Mouse (Mus musculus): ENCODE results near the gene B3gnt2. TPM values are rescaled to one million over a fixed set of nuclear protein-coding genes. Genes with fewer than 3 reads are reported as not detected.

Gene B3gnt2
- total RNA-seq, 4 experiments from 2014 or later = 55.0 to 101 (median 68.4) TPM

DNA sequence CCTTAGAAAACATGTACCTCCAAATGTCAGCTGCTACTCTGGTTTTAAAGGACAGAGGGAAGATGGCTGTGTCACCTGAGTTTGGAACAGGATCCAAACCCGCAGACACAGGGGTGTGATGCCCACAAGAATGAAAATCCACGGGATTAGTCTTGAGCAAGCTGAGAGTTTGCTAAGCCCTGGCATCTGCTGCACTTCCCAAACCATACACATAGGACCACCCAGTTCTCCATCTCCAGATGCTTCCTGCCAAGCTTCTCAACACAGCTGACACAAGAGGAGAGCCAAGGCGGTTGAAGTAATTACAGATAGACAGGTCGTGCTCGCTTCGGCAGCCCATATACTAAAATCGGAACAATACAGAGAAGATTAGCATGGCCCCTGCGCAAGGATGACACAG, 7.8 kb upstream of the B3gnt2 start:
- no peak for DNase-seq

DNA sequence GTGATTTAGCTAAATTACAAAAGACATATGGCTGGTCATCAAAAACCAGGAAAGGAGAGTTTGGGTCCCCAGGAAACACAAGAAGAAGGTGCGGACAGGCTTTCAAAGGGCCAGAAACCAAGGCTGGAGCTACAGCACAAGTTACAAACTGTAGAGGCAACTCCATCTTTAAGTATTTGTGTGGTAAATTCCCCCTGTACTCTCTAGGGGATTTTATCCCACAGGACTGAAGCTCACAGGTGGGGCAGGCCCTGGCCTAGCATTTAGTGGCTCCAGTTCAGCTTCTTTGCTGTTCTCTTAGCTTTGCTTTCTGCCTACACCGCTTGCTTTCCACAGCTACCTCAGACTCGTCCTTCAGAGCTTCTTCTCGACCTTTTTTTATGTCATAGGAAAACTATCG, 6.9 kb upstream of the B3gnt2 start:
- DNase-seq = no peak

DNA sequence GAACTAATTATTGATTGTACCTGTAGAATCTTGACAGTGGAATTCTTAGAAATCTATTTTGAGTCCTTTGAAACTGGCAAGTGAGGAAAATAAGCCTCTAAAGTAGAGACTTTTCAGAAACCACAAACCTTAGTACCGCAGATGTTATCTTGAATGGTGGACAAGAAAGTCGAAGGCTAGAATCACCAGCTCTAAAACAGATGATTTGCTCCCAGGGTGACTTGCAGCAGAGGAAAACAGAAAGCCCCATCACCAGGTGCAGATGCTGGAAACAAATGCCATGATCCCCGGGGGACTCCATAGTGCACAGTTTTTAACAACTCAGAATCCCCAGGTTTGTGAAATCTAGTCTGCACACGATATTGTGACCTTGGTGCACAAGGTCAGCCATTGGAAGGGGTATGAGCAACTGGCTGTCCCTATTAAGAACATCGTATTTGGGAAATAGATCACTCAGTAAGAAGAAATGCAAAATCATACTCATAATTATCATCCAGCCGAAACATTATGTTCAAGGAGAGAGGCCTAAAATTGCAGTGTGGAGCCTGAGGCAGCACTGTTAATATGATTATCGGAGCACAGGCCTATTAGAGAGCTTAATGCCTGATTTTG, 5.0 kb upstream of the B3gnt2 start:
- DNase-seq = no peak

DNA sequence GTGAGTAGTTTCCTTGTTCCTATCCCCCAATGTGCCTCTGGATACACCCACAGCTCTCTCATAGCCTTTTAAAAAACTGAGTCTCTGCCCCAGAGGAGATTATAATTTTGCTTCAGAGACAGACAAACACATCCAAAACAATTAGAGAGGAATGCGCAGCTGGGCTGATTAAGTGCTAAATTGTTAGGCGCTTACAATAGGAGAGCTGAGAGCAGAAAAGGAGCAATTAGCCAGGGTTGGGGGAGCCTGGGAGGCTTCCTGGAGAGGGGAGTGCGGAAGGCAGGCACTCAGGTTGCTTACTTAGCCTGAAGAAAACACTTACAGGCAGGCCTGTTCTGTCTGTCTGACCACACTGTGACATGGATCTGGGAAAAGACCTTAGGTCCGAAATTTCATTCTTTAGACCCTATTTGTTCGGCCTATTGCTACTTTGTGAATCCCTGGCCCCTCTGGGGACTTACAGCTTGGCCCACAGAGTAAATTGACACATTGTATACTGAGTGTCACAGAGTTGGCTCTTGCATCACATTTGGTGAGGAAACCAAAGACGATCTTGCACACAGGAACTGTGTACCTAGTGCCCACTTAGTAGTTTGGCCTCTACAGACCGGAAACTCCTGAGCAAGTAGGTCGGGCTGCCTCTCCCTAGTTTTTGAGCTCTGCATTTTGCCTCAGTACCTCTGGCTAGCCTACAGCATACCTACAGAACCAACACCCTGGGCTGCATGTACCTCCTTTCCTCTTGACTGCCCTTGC, 3.7 kb upstream of the B3gnt2 start:
- DNase-seq = no peak

DNA sequence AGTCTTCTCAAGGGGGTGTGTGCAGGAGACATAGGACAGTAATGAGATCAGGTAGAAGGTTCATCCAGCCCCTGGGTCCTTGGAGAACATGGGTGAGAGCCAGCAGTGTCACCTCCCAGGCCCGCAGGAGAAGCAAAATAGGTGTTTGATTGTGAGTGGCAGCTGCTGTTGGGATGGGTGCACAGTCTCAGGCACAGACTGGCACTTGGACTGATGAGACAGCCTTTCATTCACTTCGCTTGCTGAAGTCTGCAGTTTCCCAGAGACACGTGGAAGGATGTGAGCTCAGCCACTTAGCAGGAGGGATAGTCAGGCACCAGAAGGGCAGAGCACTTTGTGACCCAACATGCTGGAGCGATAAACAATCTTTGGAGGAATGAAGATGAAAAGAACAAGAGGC, 2.8 kb upstream of the B3gnt2 start:
- DNase-seq = no peak

DNA sequence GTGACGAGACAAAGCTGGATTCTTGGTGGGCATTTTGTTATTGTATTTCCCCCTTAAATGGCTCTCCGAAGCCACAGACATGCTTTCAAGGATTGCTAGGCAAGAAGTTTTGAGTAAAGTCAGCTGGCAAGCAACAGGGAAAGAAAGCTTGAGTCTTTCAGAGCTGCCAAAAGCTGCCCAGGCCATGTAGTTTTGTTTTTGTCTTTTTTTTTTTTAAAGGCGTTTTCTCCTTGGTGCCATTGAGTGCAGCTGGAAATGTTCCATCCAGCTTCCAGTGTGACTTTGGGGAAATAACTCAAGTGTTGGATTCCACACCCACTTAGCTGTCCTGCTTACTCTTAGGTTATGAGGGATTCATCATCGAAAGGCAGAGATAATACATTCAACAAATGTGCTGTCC, 554 bp upstream of the B3gnt2 start:
- no peak for DNase-seq

DNA sequence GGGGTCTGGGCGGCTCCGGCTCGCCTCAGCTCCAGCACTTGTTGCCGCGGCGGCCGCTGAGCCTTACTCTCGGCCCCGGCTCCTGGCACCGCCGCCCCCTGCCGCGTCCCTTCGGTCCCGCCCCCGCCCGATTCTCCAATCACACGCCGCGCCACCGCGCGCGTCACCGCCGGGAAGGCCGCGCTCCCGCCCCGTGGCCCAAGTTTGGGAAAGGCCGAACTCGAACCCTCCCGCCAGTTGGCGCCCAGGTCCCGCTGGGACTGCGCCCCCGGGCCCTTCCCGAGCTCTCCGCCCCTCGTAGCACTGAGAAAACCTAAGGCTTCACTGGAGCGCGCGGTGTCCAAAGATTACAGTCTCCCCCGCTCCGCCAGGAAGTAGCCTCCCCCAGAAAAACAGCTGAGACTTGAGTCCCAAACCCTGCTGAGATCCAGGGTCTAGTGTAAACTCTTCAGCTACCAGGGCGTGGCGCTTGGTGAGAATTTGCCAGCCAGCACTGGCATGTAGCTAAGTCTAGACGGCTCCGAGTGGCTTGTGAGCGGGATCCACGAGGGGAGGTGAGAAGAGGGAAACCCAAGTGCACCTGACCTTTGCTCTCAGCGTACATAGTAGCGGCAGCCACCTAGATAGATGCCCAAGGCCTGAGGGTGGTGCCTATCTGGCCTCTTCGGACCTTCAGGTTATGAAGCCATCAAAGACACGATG, 977 bp downstream of the B3gnt2 start:
- DNase-seq = peak; percentile 85

DNA sequence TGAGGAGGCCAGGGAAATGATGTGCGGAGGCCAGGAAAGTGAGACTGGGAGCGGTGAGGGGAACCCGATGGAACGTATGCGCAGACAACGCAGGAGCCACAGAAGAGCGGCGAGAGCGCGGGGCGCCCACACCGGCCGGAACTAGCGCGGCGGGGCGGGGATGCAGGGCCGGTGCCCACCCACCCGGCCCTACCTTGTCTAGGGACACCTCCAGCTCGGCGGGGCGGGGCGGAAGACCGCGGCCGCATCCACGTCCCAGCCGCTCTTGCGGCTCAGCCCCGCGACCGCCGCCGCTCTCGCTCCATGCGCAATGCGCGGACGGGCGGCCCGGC, 1.5 kb downstream of the B3gnt2 start:
- no peak for DNase-seq

DNA sequence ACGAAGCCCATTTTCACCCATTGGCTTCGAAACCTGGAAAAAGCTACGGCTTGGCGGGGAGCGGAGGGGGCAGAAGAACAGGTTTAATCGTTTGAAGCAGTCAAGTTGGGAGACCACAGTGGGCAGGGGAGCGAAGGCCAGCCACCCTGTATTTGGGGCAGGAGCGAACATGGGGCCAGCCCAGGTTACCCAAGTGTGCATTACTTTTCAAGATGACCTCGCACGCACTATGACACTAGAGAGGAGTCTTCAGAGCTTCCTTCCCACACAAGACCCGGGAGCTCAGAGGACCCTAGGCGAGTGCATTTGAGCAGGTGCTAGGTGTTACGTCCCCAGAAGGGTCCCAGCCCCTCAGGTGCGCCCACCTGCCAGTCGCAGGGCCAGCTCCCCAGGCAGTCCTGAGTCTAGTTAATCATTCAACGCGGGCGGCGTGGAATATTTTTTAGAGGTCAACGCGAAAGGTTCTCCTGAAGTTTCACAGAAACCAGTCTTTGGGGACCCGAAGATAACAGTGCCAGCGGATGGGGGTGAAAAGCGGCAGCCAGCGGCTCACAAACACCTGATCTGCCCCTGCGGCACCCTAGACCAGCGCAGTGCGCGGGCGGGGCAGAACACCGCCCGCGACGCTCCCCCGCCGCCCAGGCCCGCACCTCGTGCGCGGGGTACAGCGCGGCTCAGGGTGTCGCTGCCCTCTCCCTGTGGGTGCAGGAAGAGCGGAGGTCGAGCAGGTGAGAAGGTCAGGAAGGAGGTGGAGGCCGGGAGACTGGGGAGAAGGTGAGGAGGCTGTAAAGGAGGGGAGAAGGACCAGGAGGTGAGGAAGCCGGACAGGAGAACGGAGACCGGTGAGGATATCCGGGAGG, 2.1 kb downstream of the B3gnt2 start:
- no peak for DNase-seq

DNA sequence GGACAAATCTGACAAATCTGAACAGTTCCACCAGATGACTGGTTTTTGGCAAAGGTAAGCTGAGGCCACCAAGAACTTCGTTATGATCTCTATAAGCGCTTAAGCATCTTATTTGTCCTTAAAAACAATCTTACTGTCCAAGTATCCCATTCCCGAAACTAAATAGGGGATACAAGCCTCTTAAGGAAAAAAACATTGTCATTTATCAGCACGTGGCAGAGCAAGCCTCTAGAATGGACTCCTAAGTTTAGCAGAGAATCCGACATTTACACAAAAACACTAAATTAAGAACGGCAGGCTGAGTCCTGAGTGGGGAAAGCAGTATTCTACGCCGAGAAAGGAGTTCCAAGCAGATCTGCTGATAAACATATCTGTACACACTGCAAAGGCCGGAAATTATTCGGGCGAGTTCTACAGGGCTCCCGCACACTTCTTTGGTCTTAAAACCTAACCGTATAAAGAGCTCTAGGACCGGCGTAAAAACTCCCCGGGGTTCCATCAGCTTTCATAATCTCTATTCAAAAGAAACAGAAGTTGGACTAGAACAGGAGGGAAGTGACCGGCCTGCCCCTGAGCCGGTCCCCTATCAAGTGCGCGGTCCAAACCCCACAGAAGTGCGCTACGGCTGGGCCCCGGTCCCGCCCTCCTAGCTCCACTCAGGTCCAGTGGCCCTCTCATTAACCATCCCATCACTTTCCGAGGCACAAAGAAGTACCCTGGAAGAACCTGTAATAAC, 2.9 kb downstream of the B3gnt2 start:
- no peak for DNase-seq

DNA sequence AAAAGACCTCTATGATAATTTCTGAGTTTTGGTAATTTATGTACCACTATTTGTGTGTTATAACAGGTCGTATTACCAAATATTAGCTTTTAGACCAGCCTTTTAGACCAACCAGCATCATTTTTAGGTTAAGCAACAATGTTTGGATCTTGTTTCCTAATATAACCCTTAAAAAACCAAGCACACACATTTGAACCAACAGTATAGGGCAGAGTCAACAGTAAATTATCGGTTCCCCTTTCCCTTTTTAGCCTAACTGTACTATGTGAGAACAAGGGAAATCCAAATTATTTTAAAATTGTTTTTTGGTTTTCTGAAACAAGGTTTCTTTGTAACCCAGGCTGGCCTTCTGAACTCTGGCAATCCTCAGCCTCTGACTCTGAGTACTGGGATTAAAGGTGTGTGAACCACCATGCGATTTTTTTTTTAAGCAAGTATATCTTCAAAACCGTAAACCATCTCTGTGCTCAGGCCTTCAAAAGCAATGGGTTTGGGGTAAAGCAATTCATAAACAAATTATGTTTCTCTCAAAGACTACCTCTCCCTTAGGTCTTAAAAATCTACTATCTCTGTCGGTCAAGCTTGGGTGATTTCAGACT, 3.6 kb downstream of the B3gnt2 start:
- no peak for DNase-seq

DNA sequence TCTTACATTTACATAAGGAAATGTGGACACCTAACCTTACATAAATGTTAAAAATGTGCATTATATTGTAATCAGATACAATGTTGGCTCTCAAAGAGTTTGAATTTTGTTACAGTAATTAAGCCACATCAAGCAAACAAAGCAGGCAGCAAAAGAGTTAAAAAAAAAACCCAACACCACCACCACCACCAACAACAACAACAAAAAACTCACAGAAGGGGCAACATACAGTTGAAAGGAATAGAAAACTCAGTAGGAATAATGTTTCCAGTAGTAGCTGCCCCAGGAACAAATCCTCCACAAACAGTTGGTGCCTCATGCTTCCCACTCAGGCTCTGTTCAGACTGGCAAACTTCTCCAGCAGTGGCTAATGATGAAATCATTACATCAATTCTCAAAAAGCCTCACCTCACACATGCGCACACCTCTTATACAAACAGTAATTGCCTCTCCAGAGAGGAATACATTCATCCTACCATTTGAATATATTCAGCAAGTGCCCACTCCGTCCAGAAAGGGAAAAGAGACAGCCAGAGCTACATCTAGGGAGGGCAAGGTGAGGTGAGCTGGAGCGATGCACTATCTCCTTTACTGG, 4.3 kb downstream of the B3gnt2 start:
- DNase-seq = no peak

DNA sequence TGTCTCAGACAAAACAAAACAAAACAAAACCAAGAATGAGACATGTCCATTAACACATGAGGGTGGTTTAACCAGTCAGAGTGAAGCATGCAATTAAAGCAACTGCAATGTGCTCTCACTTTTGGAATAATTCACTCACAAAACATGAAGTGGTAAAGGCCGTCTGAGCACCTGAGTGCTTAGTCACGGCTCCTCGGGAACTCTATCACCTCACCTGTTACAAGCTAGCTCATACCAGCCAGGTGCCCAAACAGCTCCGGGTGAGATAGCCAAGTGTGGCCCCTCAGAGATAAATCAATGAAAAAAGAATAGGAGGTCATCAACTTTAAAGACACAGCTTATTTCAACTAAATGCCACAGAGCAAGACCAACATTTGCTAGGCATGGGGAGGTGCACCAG, 6.2 kb downstream of the B3gnt2 start:
- no peak for DNase-seq

DNA sequence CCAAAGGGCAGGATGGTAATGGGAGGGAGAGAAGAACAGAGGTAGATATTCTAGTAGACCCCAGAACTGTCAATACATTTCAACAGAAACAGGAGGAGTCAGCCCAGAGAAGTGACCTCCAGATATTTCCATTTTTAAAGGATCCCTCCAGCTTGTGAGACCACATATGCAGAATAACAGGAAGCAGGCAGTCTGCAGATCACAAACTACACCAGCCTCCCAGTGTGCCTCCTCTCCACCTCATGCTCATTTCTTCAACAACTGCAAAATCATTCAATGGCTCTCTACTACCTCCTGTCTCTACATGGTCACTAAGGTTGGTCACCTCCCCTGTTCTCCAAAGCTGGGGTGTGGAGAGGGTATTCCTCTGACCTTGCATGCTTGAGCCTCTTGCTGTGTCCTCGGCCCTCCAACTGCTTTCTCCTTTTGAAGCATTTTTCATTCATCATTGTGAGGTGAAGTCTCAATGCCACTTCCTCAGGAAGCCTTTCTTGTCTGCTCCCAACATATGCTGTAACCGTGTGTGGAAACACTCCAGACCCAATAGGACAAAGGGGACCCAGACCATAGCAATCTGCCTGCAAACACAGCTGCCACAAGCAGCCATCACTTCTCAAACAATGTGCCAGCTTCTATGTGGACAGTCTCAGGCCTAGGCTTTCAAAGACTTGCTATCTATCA, 7.1 kb downstream of the B3gnt2 start:
- peak; percentile 74 for DNase-seq

DNA sequence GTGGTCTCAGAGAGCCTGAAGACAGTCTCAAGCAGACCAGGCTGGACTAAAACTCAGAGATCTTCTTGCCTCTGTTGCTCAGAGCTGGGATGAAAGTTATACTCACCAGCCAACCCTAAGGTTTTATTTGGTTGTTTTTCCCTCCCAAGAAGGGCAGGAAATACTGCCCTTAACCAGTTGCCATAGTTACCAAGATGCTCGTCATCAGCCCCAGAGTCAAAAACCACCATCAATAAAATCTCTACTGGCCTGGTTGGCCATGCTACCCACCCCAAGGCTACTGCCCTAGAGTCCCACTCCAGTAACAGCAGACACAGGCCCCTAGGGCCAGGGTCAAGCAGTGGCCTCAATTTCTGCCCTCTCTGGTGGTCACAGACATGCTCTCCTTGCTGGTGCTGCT, 8.3 kb downstream of the B3gnt2 start:
- no peak for DNase-seq

DNA sequence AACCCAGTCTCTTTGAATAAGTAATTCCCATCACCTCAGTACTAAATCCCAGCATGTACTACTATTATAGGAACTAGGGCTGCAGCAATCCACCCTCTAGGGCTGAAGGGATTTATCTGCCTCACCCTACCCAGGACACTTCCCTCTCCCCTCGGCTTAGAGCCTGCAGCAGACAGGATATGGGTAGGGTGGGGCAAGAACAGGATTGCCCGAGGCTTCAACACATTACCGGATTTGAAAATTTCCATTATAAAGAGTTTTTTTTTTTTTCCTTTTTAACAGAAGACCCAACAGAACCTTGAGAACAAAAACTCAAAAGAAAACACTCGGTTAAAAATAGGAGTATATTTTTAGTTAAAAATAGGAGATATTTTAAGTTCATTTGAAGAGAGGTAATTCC, 9.3 kb downstream of the B3gnt2 start:
- no peak for DNase-seq

DNA sequence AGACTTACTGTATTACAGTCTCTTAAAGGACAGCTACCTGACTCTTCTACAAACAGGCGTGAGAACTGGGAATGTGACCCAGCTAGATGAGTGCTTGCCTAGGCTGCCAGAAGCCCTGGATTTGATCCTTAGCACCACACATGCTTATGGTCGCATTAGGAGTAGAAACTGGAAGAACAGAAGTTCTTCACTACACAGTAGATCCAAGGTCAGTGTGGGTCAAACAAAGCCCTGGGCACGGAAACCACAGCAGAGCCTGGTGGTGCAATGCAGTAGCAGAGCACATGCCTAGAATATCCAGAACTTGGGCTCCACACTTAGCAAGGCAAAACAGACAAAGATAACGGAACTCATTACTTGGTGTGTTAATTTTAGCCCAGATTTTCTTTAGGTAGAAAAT, 10.7 kb downstream of the B3gnt2 start:
- DNase-seq = no peak

DNA sequence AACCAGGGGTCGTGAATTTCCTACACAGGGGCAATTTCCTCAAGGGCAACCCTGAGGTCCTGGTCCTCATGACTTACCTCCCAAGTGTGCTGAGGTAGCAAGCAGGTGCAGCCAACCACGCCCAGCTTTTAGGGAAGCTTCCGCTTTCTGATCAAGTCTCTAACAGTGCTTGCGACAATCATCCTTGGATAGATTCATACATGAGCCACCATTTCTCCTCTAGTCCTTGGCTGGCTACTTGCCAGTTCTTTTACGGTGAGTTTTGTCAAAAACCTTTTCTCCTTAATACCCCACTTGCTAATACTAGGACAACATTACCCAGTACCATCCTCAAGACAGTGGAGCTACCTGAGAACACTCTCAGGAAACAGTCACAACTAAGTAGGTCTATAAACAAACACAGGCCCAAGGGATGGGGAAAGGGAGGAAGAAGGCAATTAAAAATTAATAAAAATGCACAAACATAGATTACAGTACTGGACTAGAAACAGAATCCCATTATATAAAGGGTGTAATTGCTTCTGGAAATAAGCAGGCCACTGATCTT, 12.0 kb downstream of the B3gnt2 start:
- DNase-seq = no peak

DNA sequence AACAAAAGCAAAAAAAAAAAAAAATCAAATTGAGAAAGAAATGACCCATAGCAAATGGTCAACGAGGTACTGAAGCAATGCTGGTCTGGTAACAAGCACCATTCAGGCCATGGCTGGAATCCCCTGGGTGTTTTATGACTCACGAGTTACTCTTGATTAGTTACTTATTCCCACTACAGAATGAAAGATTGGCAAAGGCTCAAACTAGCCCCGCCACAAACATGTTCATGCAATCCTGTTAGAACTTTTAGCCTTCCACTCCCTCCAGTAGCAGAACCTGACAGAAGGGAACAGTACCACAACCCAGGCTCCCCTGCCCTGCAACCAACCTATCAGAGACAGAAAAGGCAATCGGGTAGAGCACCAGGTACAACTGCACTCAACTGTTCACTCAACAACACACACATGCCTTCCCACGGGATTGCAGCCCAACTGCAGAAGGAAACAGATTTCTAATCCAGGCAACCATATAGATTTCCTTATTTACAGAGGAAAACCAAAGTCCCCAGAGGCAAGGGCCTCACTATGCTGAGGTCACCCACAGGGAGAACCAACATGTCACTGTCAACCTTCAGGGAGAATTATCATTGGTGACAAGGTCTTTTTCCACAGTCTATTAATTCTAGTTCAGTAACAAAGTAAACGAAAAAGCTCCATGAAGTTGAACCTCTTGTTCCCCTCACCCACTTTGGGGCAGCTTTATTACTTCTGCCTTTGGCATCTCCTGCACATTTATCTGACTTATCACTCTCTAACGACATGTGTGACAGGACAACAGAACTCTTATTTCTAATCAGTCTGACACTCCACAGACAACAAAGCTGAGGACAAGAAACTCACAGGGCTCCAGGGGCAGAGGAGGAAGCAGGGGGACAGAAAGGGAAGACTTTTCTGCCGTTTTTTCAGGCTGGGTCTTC, 12.8 kb downstream of the B3gnt2 start:
- DNase-seq = no peak
